Mouse (Mus musculus): Measurements from ENCODE around the gene Rnf34. TPM values are rescaled to one million over a fixed set of nuclear protein-coding genes. Genes with fewer than 3 reads are reported as not detected.

Rnf34 gene
- total RNA-seq, 1 experiment from 2014 or later: 21.7 TPM

DNA sequence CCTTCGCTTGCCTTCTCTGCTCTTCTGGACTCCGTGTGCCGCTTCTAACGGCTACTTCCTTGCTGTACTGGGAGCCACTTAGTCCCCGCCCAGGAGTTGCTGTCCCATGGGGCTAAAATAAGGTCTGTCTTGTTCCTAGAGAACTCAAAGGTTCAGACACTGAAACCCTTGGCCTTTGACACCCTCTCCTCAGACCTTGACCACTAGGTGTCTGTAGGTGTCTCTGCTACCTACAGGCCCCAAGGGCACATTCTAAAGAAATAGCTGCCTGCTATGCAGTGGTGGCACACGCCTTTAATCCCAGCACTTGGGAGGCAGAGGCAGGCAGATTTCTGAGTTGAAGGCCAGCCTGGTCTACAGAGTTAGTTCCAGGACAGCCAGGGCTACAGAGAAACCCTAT lies 66.3 kb downstream of the Rnf34 start:
- ATAC-seq (replicated peaks in 1 of 2; ENCODE audit: insufficient read depth in 1 of 2, low FRiP score in 2 of 2, low TSS enrichment in 1 of 2, low read depth in 1 of 2, poor library complexity in 2 of 2, severe bottlenecking in 2 of 2): no peak

DNA sequence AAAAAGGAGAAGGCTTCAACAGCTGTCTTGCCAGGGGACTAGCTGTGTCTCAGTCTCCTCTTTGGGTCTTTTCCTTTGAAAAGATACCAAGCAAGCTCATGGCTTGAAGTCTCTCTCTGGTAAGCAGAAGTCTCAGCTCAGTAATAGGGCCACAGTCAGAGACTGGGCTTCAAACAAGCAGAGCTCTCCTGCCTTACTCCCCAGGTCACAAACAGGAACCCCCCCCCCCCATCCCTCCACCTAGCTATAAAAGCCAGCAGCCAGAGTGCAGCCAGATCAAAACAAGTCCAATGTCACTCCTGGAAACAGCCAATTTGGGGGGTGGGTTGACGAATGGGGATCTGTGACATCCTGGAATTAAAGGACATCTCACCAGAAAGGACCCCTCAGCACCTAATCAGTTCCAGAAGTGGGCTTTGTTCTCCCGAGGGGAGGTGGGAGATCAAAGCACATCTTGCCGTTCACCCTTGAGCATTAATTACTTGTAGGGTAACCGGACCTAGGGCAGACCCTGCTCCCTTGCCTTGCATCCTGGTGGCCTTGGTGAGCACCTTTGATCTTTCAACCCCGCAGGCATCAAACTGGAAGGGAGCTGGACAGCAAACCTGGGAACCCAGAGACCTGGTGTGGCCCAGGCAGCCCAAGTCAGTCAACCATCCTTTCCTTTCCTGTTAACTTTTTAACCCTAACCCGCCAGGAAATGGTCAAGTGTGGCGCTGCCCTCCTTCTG lies 68.3 kb downstream of the Rnf34 start:
- no peak for ATAC-seq (replicated peaks in 1 of 2; ENCODE audit: insufficient read depth in 1 of 2, low FRiP score in 2 of 2, low TSS enrichment in 1 of 2, low read depth in 1 of 2, poor library complexity in 2 of 2, severe bottlenecking in 2 of 2)

DNA sequence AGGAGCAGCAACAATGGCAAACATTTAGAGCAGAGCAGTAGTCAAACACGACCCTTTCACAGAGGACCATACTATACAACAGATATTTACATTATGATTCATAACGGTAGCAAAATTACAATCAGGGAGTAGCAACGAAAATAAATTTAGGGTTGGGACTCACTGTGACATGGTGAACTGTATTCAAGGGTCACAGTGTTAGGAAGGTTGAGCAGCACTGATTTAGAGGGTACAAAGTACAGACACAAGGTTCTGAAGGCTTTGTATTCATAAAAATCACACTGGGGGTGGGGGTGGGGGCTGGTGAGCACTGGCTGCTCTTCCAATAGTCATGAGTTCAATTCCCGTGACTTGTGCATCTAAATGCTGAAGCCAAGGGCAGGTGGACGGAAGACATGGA lies 70.7 kb downstream of the Rnf34 start:
- no peak for ATAC-seq (replicated peaks in 1 of 2; ENCODE audit: insufficient read depth in 1 of 2, low FRiP score in 2 of 2, low TSS enrichment in 1 of 2, low read depth in 1 of 2, poor library complexity in 2 of 2, severe bottlenecking in 2 of 2)

Other genes starting within 250 kb of the Rnf34 start
- gene Ift81, start 235.5 kb upstream of the Rnf34 start, total RNA-seq (2017): 18.9 and 36.1 TPM in 2 replicates
- gene P2rx7, start 206.1 kb upstream of the Rnf34 start, total RNA-seq (2017): 4.8 and 12.8 TPM in 2 replicates
- 15.2 and 19.2 TPM in 2 replicates for gene P2rx4, start 142.5 kb upstream of the Rnf34 start, total RNA-seq (2017)
- gene Camkk2, start 70.6 kb upstream of the Rnf34 start, total RNA-seq (2017): 23.7 and 41.6 TPM in 2 replicates
- gene Anapc5, start 28.7 kb upstream of the Rnf34 start, total RNA-seq (2017): 311 and 361 TPM in 2 replicates
- 59.0 and 70.8 TPM in 2 replicates for gene Kdm2b, start 139.8 kb downstream of the Rnf34 start, total RNA-seq (2017)
- 16.8 and 18.2 TPM in 2 replicates for gene Orai1, start 165.0 kb downstream of the Rnf34 start, total RNA-seq (2017)
- 0.25 TPM in 1 of 2 replicates, not detected in the other for gene Morn3, start 197.0 kb downstream of the Rnf34 start, total RNA-seq (2017)
- 0.56 and 2.7 TPM in 2 replicates for gene Tmem120b, start 218.4 kb downstream of the Rnf34 start, total RNA-seq (2017)

Data from hematopoietic stem cell, adult 5-6 weeks (primary cell).